Mouse (Mus musculus): ENCODE data around the gene Nfil3.

DNA sequence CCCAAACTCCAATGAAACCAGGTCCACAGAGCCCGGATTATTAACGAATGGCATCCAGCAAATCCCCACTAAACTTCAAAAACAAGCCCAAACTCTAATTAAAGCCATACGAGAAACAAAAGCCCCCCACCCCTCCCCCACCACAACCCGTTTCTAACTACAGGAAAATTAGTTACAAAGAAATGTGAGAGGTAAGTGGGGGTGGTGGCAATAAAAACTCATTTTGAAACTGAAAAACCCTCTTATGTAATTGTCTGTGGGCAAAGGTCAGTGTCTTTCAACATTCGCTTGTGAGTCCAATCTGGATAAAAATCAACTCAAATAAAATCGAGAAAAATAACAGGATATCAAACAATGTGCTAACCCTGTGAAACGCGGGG is 4.8 kb downstream of the Nfil3 start:
- TF ChIP-seq POLR2A (IDR thresholded peaks at IDR 0.05; ENCODE audit: insufficient read depth, low read depth, low read length) (no peak), CTCF (IDR thresholded peaks at IDR 0.05) (no peak)
